Mouse (Mus musculus): ENCODE measurements around the gene Gm17364. TPM values are rescaled to one million over a fixed set of nuclear protein-coding genes. Genes with fewer than 3 reads are reported as not detected.

Gene Gm17364
- total and polyA plus RNA-seq, 2 experiments from 2014 or later = not detected

GRCm38 (mm10) chr13:41296396-41296795 is 22.6 kb upstream of the Gm17364 start:
- Histone ChIP-seq H3K4me1 (ENCODE audit: insufficient read depth) (no peaks in the 10 kb centered on the region), H3K36me3 (ENCODE audit: insufficient read depth) (no peaks in the 10 kb centered on the region), H3K9ac (no peak overlapping the region), H3K27ac (ENCODE audit: low read depth, low read length) (no peak overlapping the region), H3K4me2 (ENCODE audit: low read depth) (no peak overlapping the region), H3K27me3 (ENCODE audit: insufficient read depth, low read length) (no peaks in the 10 kb centered on the region), H3K4me3 (ENCODE audit: low read depth, low read length) (no peak overlapping the region), H3K9me3 (ENCODE audit: low read length) (no peaks in the 10 kb centered on the region)
- ATAC-seq (no peak), DNase-seq (no peak)
- 86% methylated on average over 10 of the region's 10 CpGs for WGBS
- no peak for TF ChIP-seq CTCF (IDR thresholded peaks at IDR 0.05; ENCODE audit: low read depth)

DNA sequence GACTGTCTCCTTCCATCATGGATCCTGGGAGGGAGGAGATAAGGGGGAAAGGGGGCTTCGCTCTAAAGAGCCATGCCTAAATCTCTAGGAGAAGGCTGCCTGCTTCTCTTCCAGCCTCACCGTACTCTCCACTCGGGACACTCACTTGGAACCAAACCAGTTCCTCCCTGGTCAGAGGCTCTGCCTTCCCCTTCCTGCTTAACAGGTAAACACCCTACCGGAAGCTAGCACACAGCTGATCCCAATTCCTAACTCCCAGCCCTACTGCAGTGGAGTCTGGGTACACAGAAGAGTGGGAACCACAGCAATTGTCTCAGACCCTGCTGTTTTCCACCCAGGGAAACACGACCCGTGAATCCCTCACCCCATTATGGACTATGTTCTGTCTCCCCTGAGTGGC is 22.1 kb upstream of the Gm17364 start:
- H3K36me3 ChIP-seq (ENCODE audit: insufficient read depth) = no peaks in the 10 kb centered on the region
- 89% methylated on average over 6 of the region's 6 CpGs for WGBS
- no peak for DNase-seq
- H3K4me3 ChIP-seq (ENCODE audit: low read depth, low read length) = no peak overlapping the region
- H3K4me1 ChIP-seq (ENCODE audit: insufficient read depth) = no peaks in the 10 kb centered on the region
- no peak overlapping the region for H3K27ac ChIP-seq (ENCODE audit: low read depth, low read length)
- H3K9ac ChIP-seq = no peak overlapping the region
- no peaks in the 10 kb centered on the region for H3K9me3 ChIP-seq (ENCODE audit: low read length)
- H3K27me3 ChIP-seq (ENCODE audit: insufficient read depth, low read length) = no peaks in the 10 kb centered on the region
- no peak overlapping the region for H3K4me2 ChIP-seq (ENCODE audit: low read depth)
- no peak for ATAC-seq
- TF ChIP-seq CTCF (IDR thresholded peaks at IDR 0.05; ENCODE audit: low read depth) = no peak

DNA sequence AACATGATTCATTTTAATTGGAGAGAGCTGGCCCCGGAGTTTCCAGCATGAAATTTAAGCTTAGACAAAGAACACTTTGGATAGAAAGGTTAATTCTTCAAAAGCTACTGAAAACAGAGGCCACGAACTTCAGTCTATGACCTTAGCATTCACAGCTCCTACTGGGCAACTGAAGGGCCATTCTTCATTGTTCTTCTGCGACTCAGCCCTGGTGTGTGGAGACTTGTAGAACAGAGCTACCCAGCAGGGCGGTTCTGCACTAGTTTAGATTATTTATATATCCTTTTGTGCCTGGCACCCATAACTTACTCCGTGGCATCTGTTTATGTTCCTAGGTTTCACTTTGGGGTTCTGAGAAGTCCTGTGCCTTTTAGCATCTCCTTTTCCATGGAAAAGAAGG is 19.8 kb upstream of the Gm17364 start:
- H3K9ac ChIP-seq = no peak overlapping the region
- WGBS = 56% methylated on average over 5 of the region's 5 CpGs

DNA sequence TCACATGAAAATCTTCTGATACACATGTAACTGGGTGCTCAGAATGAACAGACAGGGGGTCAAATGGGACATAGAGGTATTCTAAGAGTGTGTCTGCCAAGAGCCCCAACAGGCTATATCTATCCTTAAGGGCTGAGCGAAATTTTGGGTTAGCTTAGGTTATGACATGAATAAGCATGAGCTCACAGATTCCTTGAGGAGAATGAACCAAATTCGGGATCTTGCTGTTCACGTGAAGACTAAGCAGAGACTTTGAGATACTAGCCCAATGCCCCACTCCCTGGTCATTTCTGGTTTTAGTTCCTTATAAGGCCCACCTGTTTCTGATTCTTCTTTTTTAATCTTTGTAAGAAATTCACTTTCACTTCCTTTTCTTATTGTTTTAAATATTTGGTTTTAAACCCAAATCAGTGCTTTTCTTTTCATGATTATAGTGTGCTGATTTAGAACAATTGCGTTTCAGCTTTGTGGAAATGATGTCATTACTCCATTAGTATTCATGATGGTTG is 17.7 kb upstream of the Gm17364 start:
- 83% methylated on average over 4 of the region's 4 CpGs for WGBS
- Histone ChIP-seq H3K36me3 (ENCODE audit: insufficient read depth) (no peaks in the 10 kb centered on the region), H3K9me3 (ENCODE audit: low read length) (no peaks in the 10 kb centered on the region), H3K4me1 (ENCODE audit: insufficient read depth) (no peaks in the 10 kb centered on the region), H3K4me2 (ENCODE audit: low read depth) (no peak overlapping the region), H3K27ac (ENCODE audit: low read depth, low read length) (no peak overlapping the region), H3K4me3 (ENCODE audit: low read depth, low read length) (no peak overlapping the region), H3K27me3 (ENCODE audit: insufficient read depth, low read length) (no peaks in the 10 kb centered on the region), H3K9ac (no peak overlapping the region)
- no peak for ATAC-seq
- DNase-seq = no peak
- no peak for TF ChIP-seq CTCF (IDR thresholded peaks at IDR 0.05; ENCODE audit: low read depth)

More for the DNA sequence above, 19.8 kb upstream of the Gm17364 start:
- Histone ChIP-seq H3K4me1 (ENCODE audit: insufficient read depth) (no peaks in the 10 kb centered on the region), H3K27me3 (ENCODE audit: insufficient read depth, low read length) (no peaks in the 10 kb centered on the region), H3K9me3 (ENCODE audit: low read length) (no peaks in the 10 kb centered on the region), H3K4me2 (ENCODE audit: low read depth) (no peak overlapping the region), H3K4me3 (ENCODE audit: low read depth, low read length) (no peak overlapping the region), H3K36me3 (ENCODE audit: insufficient read depth) (no peaks in the 10 kb centered on the region), H3K27ac (ENCODE audit: low read depth, low read length) (no peak overlapping the region)
- DNase-seq = no peak
- no peak for ATAC-seq
- TF ChIP-seq CTCF (IDR thresholded peaks at IDR 0.05; ENCODE audit: low read depth) = no peak

DNA sequence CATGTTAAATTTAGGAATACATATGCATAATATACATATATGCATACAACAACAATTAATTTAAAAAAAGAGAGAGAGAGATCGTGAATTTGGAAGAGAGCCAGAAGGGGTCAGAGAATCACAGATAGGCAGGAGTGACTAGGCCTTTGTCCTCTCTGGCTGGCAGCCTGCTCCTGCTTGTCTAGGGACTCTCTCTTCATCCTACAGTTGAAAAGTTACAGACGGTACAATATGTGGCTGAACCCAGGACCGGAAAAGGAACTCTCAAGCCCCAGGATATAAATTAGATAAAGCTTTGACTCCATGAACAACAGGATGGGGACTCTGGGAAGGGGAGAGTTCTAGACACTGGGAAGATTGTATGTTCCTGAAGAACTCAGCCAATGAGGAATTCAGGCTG is 12.5 kb upstream of the Gm17364 start:
- 54% methylated on average over 3 of the region's 3 CpGs for WGBS
- Histone ChIP-seq H3K27me3 (ENCODE audit: insufficient read depth, low read length) (no peaks in the 10 kb centered on the region), H3K36me3 (ENCODE audit: insufficient read depth) (no peaks in the 10 kb centered on the region), H3K9ac (no peak overlapping the region), H3K4me1 (ENCODE audit: insufficient read depth) (no peaks in the 10 kb centered on the region), H3K27ac (ENCODE audit: low read depth, low read length) (no peak overlapping the region), H3K4me2 (ENCODE audit: low read depth) (no peak overlapping the region), H3K9me3 (ENCODE audit: low read length) (no peaks in the 10 kb centered on the region), H3K4me3 (ENCODE audit: low read depth, low read length) (no peak overlapping the region)
- no peak for TF ChIP-seq CTCF (IDR thresholded peaks at IDR 0.05; ENCODE audit: low read depth)
- no peak for ATAC-seq
- no peak for DNase-seq

GRCm38 (mm10) chr13:41285448-41285847 is 11.7 kb upstream of the Gm17364 start:
- H3K27ac ChIP-seq (ENCODE audit: low read depth, low read length) = no peak overlapping the region
- no peak for TF ChIP-seq CTCF (IDR thresholded peaks at IDR 0.05; ENCODE audit: low read depth)
- H3K4me2 ChIP-seq (ENCODE audit: low read depth) = no peak overlapping the region
- ATAC-seq (no peak), DNase-seq (no peak)
- no peaks in the 10 kb centered on the region for H3K4me1 ChIP-seq (ENCODE audit: insufficient read depth)
- H3K9me3 ChIP-seq (ENCODE audit: low read length) = no peaks in the 10 kb centered on the region
- H3K27me3 ChIP-seq (ENCODE audit: insufficient read depth, low read length) = no peaks in the 10 kb centered on the region
- H3K36me3 ChIP-seq (ENCODE audit: insufficient read depth) = no peaks in the 10 kb centered on the region
- H3K4me3 ChIP-seq (ENCODE audit: low read depth, low read length) = no peak overlapping the region
- no peak overlapping the region for H3K9ac ChIP-seq
- 83% methylated on average over 4 of the region's 4 CpGs for WGBS

GRCm38 (mm10) chr13:41283256-41283655 is 9.5 kb upstream of the Gm17364 start:
- H3K27me3 ChIP-seq (ENCODE audit: insufficient read depth, low read length) = no peaks in the 10 kb centered on the region
- H3K9ac ChIP-seq = no peak overlapping the region
- no peak overlapping the region for H3K27ac ChIP-seq (ENCODE audit: low read depth, low read length)
- no peak overlapping the region for H3K4me2 ChIP-seq (ENCODE audit: low read depth)
- DNase-seq (peak; percentile 88), ATAC-seq (peak; percentile 58; the same call in 1 of the 2 replicates)
- no peak overlapping the region for H3K4me3 ChIP-seq (ENCODE audit: low read depth, low read length)
- H3K9me3 ChIP-seq (ENCODE audit: low read length) = no peaks in the 10 kb centered on the region
- peak; percentile 87 for TF ChIP-seq CTCF (IDR thresholded peaks at IDR 0.05; ENCODE audit: low read depth)
- H3K4me1 ChIP-seq (ENCODE audit: insufficient read depth) = no peaks in the 10 kb centered on the region
- H3K36me3 ChIP-seq (ENCODE audit: insufficient read depth) = no peaks in the 10 kb centered on the region
- 24% methylated on average over 5 of the region's 5 CpGs for WGBS

Data from forebrain, postnatal 0 days (tissue).